Mouse (Mus musculus): ENCODE results near the gene Galr3. TPM values are rescaled to one million over a fixed set of nuclear protein-coding genes. Genes with fewer than 3 reads are reported as not detected.

The Galr3 gene
- polyA plus RNA-seq, 1 experiment from 2014 or later: not detected

DNA sequence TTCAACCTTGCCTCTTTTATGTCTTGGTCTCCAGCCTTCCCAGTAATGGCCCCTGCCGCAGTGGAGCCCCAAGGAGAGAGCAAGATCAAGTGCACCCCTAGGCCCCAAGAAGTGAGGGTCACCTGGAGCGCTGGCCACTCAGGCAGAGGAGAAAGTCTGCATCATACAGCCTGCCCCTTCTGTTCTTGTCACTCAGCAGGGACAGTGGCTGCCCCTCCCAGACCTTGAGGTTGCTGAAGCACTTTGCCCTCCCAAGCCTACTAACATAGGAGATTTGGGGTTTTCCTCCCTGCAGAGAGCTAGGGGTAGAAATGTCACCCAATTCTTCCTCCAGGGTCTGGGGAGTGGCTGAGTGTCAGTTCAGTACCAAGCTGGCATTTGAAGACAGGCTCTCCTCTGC, 10.7 kb downstream of the Galr3 start:
- DNase-seq (ENCODE audit: low spot score) (no peak), ATAC-seq (ENCODE audit: low FRiP score) (no peak)
- no peaks in the 10 kb centered on the region; the same call in 1 of the 2 replicates for H3K4me1 ChIP-seq (replicated peaks; ENCODE audit: control insufficient read depth, insufficient read depth, low read length)
- H3K9me3 ChIP-seq (ENCODE audit: control insufficient read depth, low read length): no peaks in the 10 kb centered on the region
- H3K36me3 ChIP-seq (ENCODE audit: control insufficient read depth, insufficient read depth, low read length): peaks cover 16% of the 10 kb centered on the region
- 83% methylated on average over 2 of the region's 2 CpGs for WGBS
- no peak overlapping the region for H3K9ac ChIP-seq (ENCODE audit: low read depth, low read length)
- H3K4me3 ChIP-seq (ENCODE audit: low read depth, low read length): no peak overlapping the region
- H3K27ac ChIP-seq (ENCODE audit: low read depth, low read length): no peak overlapping the region
- H3K4me2 ChIP-seq (replicated peaks; ENCODE audit: low read depth, low read length): no peak overlapping the region
- H3K27me3 ChIP-seq (ENCODE audit: control insufficient read depth, insufficient read depth, low read length): no peaks in the 10 kb centered on the region

DNA sequence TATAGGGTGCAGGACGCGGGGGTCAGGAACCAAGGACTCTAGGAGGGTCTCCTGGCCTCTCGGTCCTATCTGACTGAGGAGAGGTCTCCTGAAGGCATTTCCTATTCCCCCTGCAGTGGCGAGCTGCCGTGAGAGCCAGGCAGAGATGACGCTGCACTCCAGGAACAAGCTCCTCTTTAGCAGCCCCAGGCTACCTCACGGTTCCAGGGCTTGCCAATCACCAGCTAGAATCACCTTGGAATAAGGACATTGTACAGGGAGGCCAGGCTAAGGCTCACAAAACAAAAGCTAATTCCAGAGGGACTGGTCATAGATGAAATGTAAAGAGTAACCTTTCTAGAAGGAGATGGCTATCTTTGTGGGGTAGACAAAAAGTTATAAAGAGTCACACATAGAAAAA, 14.9 kb downstream of the Galr3 start:
- H3K9me3 ChIP-seq (ENCODE audit: control insufficient read depth, low read length): no peaks in the 10 kb centered on the region
- H3K9ac ChIP-seq (ENCODE audit: low read depth, low read length): no peak overlapping the region
- 89% methylated on average over 7 of the region's 7 CpGs for WGBS
- H3K4me2 ChIP-seq (replicated peaks; ENCODE audit: low read depth, low read length): no peak overlapping the region
- ATAC-seq (ENCODE audit: low FRiP score): no peak
- H3K36me3 ChIP-seq (ENCODE audit: control insufficient read depth, insufficient read depth, low read length): peaks cover 23% of the 10 kb centered on the region
- DNase-seq (ENCODE audit: low spot score): no peak
- no peak overlapping the region for H3K27ac ChIP-seq (ENCODE audit: low read depth, low read length)
- no peaks in the 10 kb centered on the region for H3K4me1 ChIP-seq (replicated peaks; ENCODE audit: control insufficient read depth, insufficient read depth, low read length)
- no peak overlapping the region for H3K4me3 ChIP-seq (ENCODE audit: low read depth, low read length)
- H3K27me3 ChIP-seq (ENCODE audit: control insufficient read depth, insufficient read depth, low read length): no peaks in the 10 kb centered on the region

DNA sequence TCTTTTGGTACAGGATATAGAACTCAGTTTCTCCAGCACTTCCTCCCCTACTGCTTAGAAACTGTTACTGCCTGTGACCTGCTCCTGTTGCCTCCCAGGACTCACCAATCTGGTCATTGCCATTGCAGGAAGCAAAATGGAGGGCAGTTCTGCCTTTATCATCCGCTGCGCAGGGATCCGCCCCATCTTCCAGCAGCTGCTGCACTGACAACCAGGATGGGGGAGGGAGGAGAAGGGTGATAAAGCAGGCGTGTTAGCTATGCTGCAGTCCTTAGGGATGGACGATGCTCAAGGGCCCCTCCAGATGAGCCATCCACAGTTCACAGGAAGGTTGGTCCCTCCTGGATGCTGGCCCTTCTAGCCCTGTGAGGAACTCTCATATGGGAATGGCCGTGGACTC, 16.2 kb downstream of the Galr3 start:
- no peak overlapping the region for H3K9ac ChIP-seq (ENCODE audit: low read depth, low read length)
- H3K4me3 ChIP-seq (ENCODE audit: low read depth, low read length): no peak overlapping the region

DNA sequence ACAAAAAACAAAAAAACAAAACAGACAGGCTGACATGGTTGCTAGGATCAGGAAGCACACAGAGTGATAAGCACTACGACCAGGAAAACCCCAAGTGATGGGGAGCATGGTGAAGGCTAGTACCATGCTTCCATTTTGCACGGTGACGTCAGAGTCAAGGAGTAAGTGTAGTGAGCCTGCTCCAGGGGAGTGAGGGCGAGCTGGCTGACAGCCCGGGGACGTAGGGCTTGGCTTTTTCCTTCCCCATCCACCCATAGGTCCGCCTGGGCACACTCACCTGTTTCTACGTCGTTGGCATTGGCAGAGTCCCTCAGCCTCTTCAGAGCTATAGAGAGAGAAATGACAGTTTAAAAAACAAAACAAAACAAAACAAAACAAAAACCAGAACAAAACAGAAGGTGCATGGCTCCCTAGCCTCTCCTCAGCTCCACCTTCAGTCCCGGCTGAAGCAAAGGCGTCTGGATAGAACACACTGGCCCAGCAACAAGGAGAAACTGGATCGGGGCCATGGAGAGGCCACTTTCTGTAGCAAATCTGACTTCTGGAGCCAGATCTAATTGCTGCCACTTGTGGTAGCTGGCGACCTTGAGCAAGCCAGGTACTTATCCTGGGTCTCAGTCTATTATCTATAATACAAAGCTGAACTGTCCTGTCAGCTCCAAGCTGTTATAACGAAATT, 19.3 kb downstream of the Galr3 start:
- no peak overlapping the region for H3K9ac ChIP-seq (ENCODE audit: low read depth, low read length)
- ATAC-seq (ENCODE audit: low FRiP score): no peak
- no peak overlapping the region; the same call in 1 of the 2 replicates for H3K4me2 ChIP-seq (replicated peaks; ENCODE audit: low read depth, low read length)

More for the DNA sequence above, 16.2 kb downstream of the Galr3 start:
- 95% methylated on average over 6 of the region's 6 CpGs for WGBS
- H3K36me3 ChIP-seq (ENCODE audit: control insufficient read depth, insufficient read depth, low read length): peaks cover 23% of the 10 kb centered on the region
- no peaks in the 10 kb centered on the region for H3K4me1 ChIP-seq (replicated peaks; ENCODE audit: control insufficient read depth, insufficient read depth, low read length)
- H3K4me2 ChIP-seq (replicated peaks; ENCODE audit: low read depth, low read length): no peak overlapping the region
- no peaks in the 10 kb centered on the region for H3K27me3 ChIP-seq (ENCODE audit: control insufficient read depth, insufficient read depth, low read length)
- H3K9me3 ChIP-seq (ENCODE audit: control insufficient read depth, low read length): no peaks in the 10 kb centered on the region
- no peak for DNase-seq (ENCODE audit: low spot score)
- H3K27ac ChIP-seq (ENCODE audit: low read depth, low read length): no peak overlapping the region
- no peak for ATAC-seq (ENCODE audit: low FRiP score)

DNA sequence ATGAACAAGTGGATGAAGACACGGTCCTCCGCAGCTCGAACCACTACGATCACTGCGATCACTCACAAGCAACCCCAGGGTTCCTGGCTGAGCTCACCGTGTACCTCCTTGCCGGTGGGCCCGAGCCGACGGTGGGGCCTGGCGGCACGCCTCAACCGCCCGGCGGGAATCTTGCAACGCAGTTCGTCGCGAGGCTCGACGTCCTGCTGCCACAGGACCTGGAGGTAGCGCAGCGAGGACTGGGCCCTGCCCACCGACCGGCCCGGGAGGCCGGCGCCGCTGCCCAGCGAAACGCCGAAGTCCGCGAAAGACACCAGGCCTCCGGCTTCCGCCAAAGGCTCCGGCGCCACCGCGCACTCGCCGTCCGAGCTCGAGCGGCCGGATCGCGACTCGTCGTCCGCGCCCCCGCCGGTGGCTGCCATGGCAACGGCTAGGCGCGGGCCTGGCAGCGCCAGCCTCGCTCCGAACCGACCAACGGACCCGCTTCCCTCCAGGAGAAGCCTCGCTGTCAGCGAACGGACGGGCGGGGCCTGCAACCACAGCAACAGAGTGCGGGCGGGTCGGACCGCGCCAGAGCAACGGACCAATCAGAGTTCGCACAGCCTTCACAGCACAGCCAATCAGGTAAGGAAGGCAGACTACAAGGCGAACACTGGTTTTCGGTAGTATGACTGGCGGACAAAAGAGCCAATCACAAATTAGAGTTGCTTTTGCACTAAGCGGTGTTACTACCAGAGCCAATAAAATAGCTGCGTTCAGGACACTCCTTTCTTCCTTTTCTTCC, 20.9 kb downstream of the Galr3 start, which contains the start of gene Ankrd54:
TSS of gene Ankrd54 (minus strand) at position 518 of the 784 bp plus-strand sequence.
- Histone ChIP-seq H3K4me1 (replicated peaks; ENCODE audit: control insufficient read depth, insufficient read depth, low read length) (no peaks in the 10 kb centered on the region; the same call in 1 of the 2 replicates), H3K4me2 (replicated peaks; ENCODE audit: low read depth, low read length) (peak within 1 kb of the TSS; percentile 74), H3K4me3 (ENCODE audit: low read depth, low read length) (peak within 1 kb of the TSS; percentile 95), H3K9ac (ENCODE audit: low read depth, low read length) (peak within 1 kb of the TSS; percentile 88), H3K27me3 (ENCODE audit: control insufficient read depth, insufficient read depth, low read length) (no peaks in the 10 kb centered on the region), H3K9me3 (ENCODE audit: control insufficient read depth, low read length) (no peaks in the 10 kb centered on the region), H3K27ac (ENCODE audit: low read depth, low read length) (peak within 1 kb of the TSS; percentile 63), H3K36me3 (ENCODE audit: control insufficient read depth, insufficient read depth, low read length) (peaks cover 8% of the 10 kb centered on the region; the same call in 1 of the 2 replicates)
- ATAC-seq (ENCODE audit: low FRiP score) (peak; percentile 100), DNase-seq (ENCODE audit: low spot score) (peak; percentile 96)
- under 1% methylated on average over 80 of the region's 80 CpGs for WGBS

More for the DNA sequence above, 19.3 kb downstream of the Galr3 start:
- Histone ChIP-seq H3K9me3 (ENCODE audit: control insufficient read depth, low read length) (no peaks in the 10 kb centered on the region), H3K27me3 (ENCODE audit: control insufficient read depth, insufficient read depth, low read length) (no peaks in the 10 kb centered on the region), H3K4me1 (replicated peaks; ENCODE audit: control insufficient read depth, insufficient read depth, low read length) (no peaks in the 10 kb centered on the region; the same call in 1 of the 2 replicates), H3K4me3 (ENCODE audit: low read depth, low read length) (no peak overlapping the region), H3K36me3 (ENCODE audit: control insufficient read depth, insufficient read depth, low read length) (peaks cover 8% of the 10 kb centered on the region; the same call in 1 of the 2 replicates), H3K27ac (ENCODE audit: low read depth, low read length) (no peak overlapping the region)
- no peak for DNase-seq (ENCODE audit: low spot score)
- WGBS: 87% methylated on average over 14 of the region's 14 CpGs

DNA sequence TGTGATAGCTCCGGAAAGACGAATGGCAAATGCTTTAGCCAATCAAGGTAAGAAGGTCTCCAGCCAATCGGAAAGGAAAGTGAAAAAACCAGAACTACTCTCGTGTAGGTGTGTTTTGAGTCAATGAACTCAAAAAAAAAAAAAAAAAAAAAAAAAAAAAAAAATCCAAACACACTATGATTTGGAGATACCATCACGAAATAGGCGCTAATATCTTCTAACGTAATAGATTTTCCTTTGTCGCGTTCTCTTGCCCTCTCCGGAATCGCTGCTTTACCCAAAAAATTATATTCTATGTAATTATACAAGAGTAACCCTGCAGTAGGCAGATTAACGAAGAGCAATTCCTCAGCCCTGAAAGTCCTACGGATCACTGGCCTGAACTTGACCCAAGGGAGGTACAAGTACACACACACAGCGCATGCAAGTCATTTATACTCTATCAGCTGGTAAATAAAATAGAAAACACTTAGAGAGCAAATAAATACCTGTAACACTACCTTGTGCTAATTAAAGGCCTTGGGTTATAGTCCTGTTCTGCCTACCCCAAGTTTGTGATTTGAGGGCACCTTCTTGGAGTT, 21.6 kb downstream of the Galr3 start:
- no peaks in the 10 kb centered on the region for H3K27me3 ChIP-seq (ENCODE audit: control insufficient read depth, insufficient read depth, low read length)
- no peak for DNase-seq (ENCODE audit: low spot score)
- peak overlapping the region; percentile 26 for H3K4me3 ChIP-seq (ENCODE audit: low read depth, low read length)
- ATAC-seq (ENCODE audit: low FRiP score): no peak
- H3K9me3 ChIP-seq (ENCODE audit: control insufficient read depth, low read length): no peaks in the 10 kb centered on the region
- peaks cover 8% of the 10 kb centered on the region; the same call in 1 of the 2 replicates for H3K36me3 ChIP-seq (ENCODE audit: control insufficient read depth, insufficient read depth, low read length)
- WGBS: 11% methylated on average over 14 of the region's 14 CpGs
- no peak overlapping the region for H3K27ac ChIP-seq (ENCODE audit: low read depth, low read length)
- peak overlapping the region; percentile 42 for H3K4me2 ChIP-seq (replicated peaks; ENCODE audit: low read depth, low read length)
- H3K4me1 ChIP-seq (replicated peaks; ENCODE audit: control insufficient read depth, insufficient read depth, low read length): no peaks in the 10 kb centered on the region; the same call in 1 of the 2 replicates
- H3K9ac ChIP-seq (ENCODE audit: low read depth, low read length): peak overlapping the region; percentile 44; the same call in 1 of the 2 replicates

DNA sequence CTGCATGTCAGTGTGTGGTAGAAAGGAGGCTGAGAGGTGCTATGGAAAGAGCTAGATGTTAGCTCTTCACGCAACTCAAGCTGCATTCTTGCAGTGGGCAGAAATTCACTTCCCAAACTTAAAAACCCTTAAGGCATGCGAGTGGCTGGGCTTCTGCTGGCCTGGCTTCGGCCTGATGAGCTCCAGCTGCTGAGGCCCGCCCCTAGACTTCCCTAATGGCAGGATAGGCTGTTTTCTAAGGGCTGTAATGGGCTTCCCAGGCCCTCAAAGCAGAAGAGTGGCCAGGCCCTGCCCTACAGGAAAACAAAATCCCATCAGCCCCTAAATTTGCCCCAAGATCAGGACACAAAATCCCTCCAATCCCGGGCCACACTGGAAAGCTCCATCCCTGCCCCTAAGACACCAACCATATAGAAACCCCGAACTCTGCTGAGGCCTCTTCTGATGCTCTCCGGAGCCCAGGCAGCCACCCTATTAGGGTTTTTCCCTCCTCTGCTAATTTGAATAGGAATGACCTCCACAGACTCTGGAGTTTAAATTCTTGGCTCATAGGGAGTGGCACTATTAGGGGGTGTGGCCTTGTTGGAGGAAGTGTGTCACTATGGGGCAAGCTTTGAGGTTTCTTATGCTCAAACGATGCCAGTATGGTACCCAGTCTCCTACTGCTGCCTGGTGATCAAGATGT, 23.5 kb downstream of the Galr3 start:
- no peaks in the 10 kb centered on the region for H3K9me3 ChIP-seq (ENCODE audit: control insufficient read depth, low read length)
- H3K4me3 ChIP-seq (ENCODE audit: low read depth, low read length): no peak overlapping the region
- H3K27ac ChIP-seq (ENCODE audit: low read depth, low read length): no peak overlapping the region
- 64% methylated on average over 8 of the region's 8 CpGs for WGBS
- DNase-seq (ENCODE audit: low spot score) (no peak), ATAC-seq (ENCODE audit: low FRiP score) (no peak)
- no peaks in the 10 kb centered on the region; the same call in 1 of the 2 replicates for H3K4me1 ChIP-seq (replicated peaks; ENCODE audit: control insufficient read depth, insufficient read depth, low read length)
- no peaks in the 10 kb centered on the region for H3K36me3 ChIP-seq (ENCODE audit: control insufficient read depth, insufficient read depth, low read length)
- no peaks in the 10 kb centered on the region for H3K27me3 ChIP-seq (ENCODE audit: control insufficient read depth, insufficient read depth, low read length)
- no peak overlapping the region for H3K9ac ChIP-seq (ENCODE audit: low read depth, low read length)
- no peak overlapping the region for H3K4me2 ChIP-seq (replicated peaks; ENCODE audit: low read depth, low read length)

DNA sequence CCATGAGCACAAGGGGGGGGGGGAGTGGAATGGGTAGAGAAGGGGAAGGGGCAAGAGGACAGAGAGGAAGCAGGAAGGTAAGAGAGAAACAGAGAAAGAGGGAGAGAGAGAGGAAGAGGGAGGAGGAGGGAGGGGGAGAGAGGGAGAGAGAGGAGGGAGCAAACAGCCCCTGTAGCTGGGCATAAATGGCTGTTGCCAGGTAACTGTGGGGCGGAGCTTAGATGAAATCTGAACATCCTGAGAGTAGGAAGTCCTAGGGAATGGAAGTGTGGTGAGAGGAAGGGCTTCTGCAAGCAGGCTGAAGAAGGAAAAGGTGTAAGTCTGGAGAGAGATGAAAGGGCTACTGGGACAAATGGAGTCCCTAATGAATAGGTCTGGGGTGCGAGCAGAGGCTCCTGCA, 24.6 kb downstream of the Galr3 start:
- WGBS: 52% methylated on average over 2 of the region's 2 CpGs
- no peaks in the 10 kb centered on the region for H3K27me3 ChIP-seq (ENCODE audit: control insufficient read depth, insufficient read depth, low read length)
- no peak overlapping the region for H3K4me3 ChIP-seq (ENCODE audit: low read depth, low read length)
- H3K9ac ChIP-seq (ENCODE audit: low read depth, low read length): no peak overlapping the region
- H3K4me2 ChIP-seq (replicated peaks; ENCODE audit: low read depth, low read length): no peak overlapping the region
- H3K36me3 ChIP-seq (ENCODE audit: control insufficient read depth, insufficient read depth, low read length): no peaks in the 10 kb centered on the region
- DNase-seq (ENCODE audit: low spot score) (no peak), ATAC-seq (ENCODE audit: low FRiP score) (no peak)
- H3K9me3 ChIP-seq (ENCODE audit: control insufficient read depth, low read length): no peaks in the 10 kb centered on the region
- H3K4me1 ChIP-seq (replicated peaks; ENCODE audit: control insufficient read depth, insufficient read depth, low read length): no peaks in the 10 kb centered on the region; the same call in 1 of the 2 replicates
- H3K27ac ChIP-seq (ENCODE audit: low read depth, low read length): no peak overlapping the region
